Mouse (Mus musculus) heart, adult 2 months (tissue): ENCODE data around the gene Manbal. TPM values are rescaled to one million over a fixed set of nuclear protein-coding genes. Genes with fewer than 3 reads are reported as not detected.
"Not testable (repeated sequence)": the region's sequence is repeated elsewhere in the genome, so short reads cannot be mapped to it uniquely, and the experiment has no call there.

ENCODE experiments used
- DNase-seq, 2 experiments: peaks; one replicate each; pipeline ENCODE4 v3.0.0; 2021
- H3K27ac ChIP-seq: fragments of 200-600 bp; 2 replicates; pipeline ENCODE4 v1.8.1; 2022
- H3K27me3 ChIP-seq: fragments of 200-500 bp; 2 replicates; pipeline ENCODE4 v1.6.1; 2012; ENCODE audit warnings: mild to moderate bottlenecking, low read length, inconsistent platforms, mixed read lengths; ENCODE audit not compliant: control insufficient read depth, insufficient read depth
- H3K36me3 ChIP-seq: fragments of 200-500 bp; 2 replicates; pipeline ENCODE4 v1.6.1; 2012; ENCODE audit warnings: low read length, inconsistent platforms; ENCODE audit not compliant: control insufficient read depth, insufficient read depth
- H3K4me1 ChIP-seq: fragments of 200-500 bp; 2 replicates; pipeline ENCODE4 v1.6.1; 2011; ENCODE audit warnings: low read length; ENCODE audit not compliant: control insufficient read depth, insufficient read depth
- H3K4me3 ChIP-seq: fragments of 200-600 bp; 2 replicates; pipeline ENCODE4 v1.8.1; 2022
- H3K79me2 ChIP-seq: fragments of 200-500 bp; replicated peaks from 2 replicates; pipeline ENCODE4 v1.6.1; 2012; ENCODE audit warnings: mild to moderate bottlenecking, inconsistent platforms, low read length, moderate library complexity, mixed read lengths; ENCODE audit not compliant: control insufficient read depth, insufficient read depth
- H3K9ac ChIP-seq: fragments of 200-500 bp; 2 replicates; pipeline ENCODE4 v1.6.1; 2012; ENCODE audit warnings: low read depth, mild to moderate bottlenecking, control low read depth, inconsistent platforms, low read length, mixed read lengths
- CTCF ChIP-seq: fragments of 200-600 bp; IDR thresholded peaks from 2 replicates; pipeline ENCODE4 v1.8.1; 2022; ENCODE audit warnings: antibody characterized with exemption, mild to moderate bottlenecking, moderate library complexity
- EP300 ChIP-seq: fragments of 200-500 bp; IDR thresholded peaks from 2 replicates; pipeline ENCODE4 v1.6.1; 2011; ENCODE audit warnings: low read depth, low read length, control low read depth; ENCODE audit not compliant: insufficient read depth
- POLR2A ChIP-seq: fragments of 200-500 bp; IDR thresholded peaks from 2 replicates; pipeline ENCODE4 v1.6.1; 2011; ENCODE audit warnings: mild to moderate bottlenecking, low read depth, low read length, control low read depth; ENCODE audit not compliant: insufficient read depth
- WGBS: fragments of 180-500 bp; shearing (Covaris S2); methylation state at CpG from one replicate; pipeline ENCODE4 v1.1.7; 2018; 5-methylcytosine and 5-hydroxymethylcytosine counted together
- intact Hi-C: fragments of 180-260 bp; cut with DNase I; formaldehyde crosslinking; loops from one replicate; pipeline ENCODE4 v1.15.1; 2025
- polyA plus RNA-seq: library from polyadenylated mRNA; depleted of rRNA; stranded (reverse); fragments of >200 nt; gene quantifications from 2 replicates; pipeline ENCODE4 v1.2.3, GENCODE M21; 2012
- total RNA-seq, 2 experiments: library from RNA; stranded (reverse); gene quantifications; 2 replicates each; pipeline ENCODE4 v1.2.3; 2021

The Manbal gene
- total and polyA plus RNA-seq, 3 experiments = 14.5 to 44.2 (median 20.1) TPM

GRCm38 (mm10) chr2:157371696-157372095 is 4.3 kb downstream of the Manbal start:
- TF ChIP-seq CTCF (no peak), POLR2A (no peak), EP300 (no peak)
- H3K36me3 ChIP-seq = 0 out of 2 replicates have a peak, but pooled peaks cover 2% of the 10 kb centered on the region
- DNase-seq = peak in 1 of 2 experiments; percentile 36
- intact Hi-C loops = no loop called here
- H3K4me1 ChIP-seq = peaks cover 6% of the 10 kb centered on the region
- no peaks in the 10 kb centered on the region; the same call in 1 of the 2 replicates for H3K79me2 ChIP-seq
- no peak overlapping the region for H3K4me3 ChIP-seq
- no peak overlapping the region for H3K27ac ChIP-seq
- H3K9ac ChIP-seq = no peak overlapping the region
- WGBS = 39% methylated on average over 6 of the region's 6 CpGs
- no peaks in the 10 kb centered on the region for H3K27me3 ChIP-seq

- H3K4me3 ChIP-seq = no peak overlapping the region
- intact Hi-C loops = no loop called here
- H3K79me2 ChIP-seq = no peaks in the 10 kb centered on the region; the same call in 1 of the 2 replicates
- no peak for TF ChIP-seq CTCF
- no peak for TF ChIP-seq POLR2A
- no peak for TF ChIP-seq EP300
- no peaks in the 10 kb centered on the region for H3K36me3 ChIP-seq
- H3K9ac ChIP-seq = no peak overlapping the region
- H3K27ac ChIP-seq = no peak overlapping the region; the same call in 1 of the 2 replicates
- no peaks in the 10 kb centered on the region for H3K27me3 ChIP-seq
- H3K4me1 ChIP-seq = peaks cover 4% of the 10 kb centered on the region
- DNase-seq = peak in 1 of 2 experiments; percentile 36
- 66% methylated on average over 3 of the region's 3 CpGs for WGBS
These were observed 6.3 kb downstream of the Manbal start for GRCm38 (mm10) chr2:157373681-157374080.

GRCm38 (mm10) chr2:157375051-157375450 is 7.7 kb downstream of the Manbal start:
- Histone ChIP-seq H3K9ac (no peak overlapping the region), H3K4me3 (no peak overlapping the region), H3K79me2 (no peaks in the 10 kb centered on the region; the same call in 1 of the 2 replicates), H3K4me1 (peaks cover 3% of the 10 kb centered on the region), H3K27ac (no peak overlapping the region), H3K27me3 (no peaks in the 10 kb centered on the region), H3K36me3 (no peaks in the 10 kb centered on the region)
- intact Hi-C loops = no loop called here
- no peak for DNase-seq
- no peak for TF ChIP-seq POLR2A
- TF ChIP-seq CTCF = no peak
- TF ChIP-seq EP300 = no peak
- WGBS = 68% methylated on average over 8 of the region's 8 CpGs

- H3K4me1 ChIP-seq = peaks cover 3% of the 10 kb centered on the region
- H3K4me3 ChIP-seq = no peak overlapping the region
- 60% methylated on average over 14 of the region's 14 CpGs for WGBS
- no peak overlapping the region for H3K9ac ChIP-seq
- TF ChIP-seq POLR2A = no peak
- TF ChIP-seq EP300 = no peak
- TF ChIP-seq CTCF = no peak
- no peaks in the 10 kb centered on the region for H3K27me3 ChIP-seq
- no peak overlapping the region for H3K27ac ChIP-seq
- H3K79me2 ChIP-seq = no peaks in the 10 kb centered on the region; the same call in 1 of the 2 replicates
- intact Hi-C loops = no loop called here
- no peak for DNase-seq
- no peaks in the 10 kb centered on the region for H3K36me3 ChIP-seq
These were observed 8.7 kb downstream of the Manbal start for GRCm38 (mm10) chr2:157375794-157376757.

GRCm38 (mm10) chr2:157376995-157377394 is 9.6 kb downstream of the Manbal start:
- no peak overlapping the region for H3K27ac ChIP-seq
- WGBS = 83% methylated on average over 3 of the region's 3 CpGs
- no peaks in the 10 kb centered on the region for H3K36me3 ChIP-seq
- TF ChIP-seq EP300 = no peak
- no peak for TF ChIP-seq CTCF
- TF ChIP-seq POLR2A = no peak
- no peaks in the 10 kb centered on the region for H3K27me3 ChIP-seq
- no peak overlapping the region for H3K9ac ChIP-seq
- peaks cover 3% of the 10 kb centered on the region for H3K4me1 ChIP-seq
- no peak for DNase-seq
- H3K79me2 ChIP-seq = no peaks in the 10 kb centered on the region; the same call in none of the 2 replicates
- intact Hi-C loops = no loop called here
- H3K4me3 ChIP-seq = no peak overlapping the region

- DNase-seq = no peak
- Histone ChIP-seq H3K4me3 (no peak overlapping the region), H3K36me3 (no peaks in the 10 kb centered on the region), H3K27me3 (no peaks in the 10 kb centered on the region), H3K79me2 (no peaks in the 10 kb centered on the region; the same call in 1 of the 2 replicates), H3K27ac (no peak overlapping the region), H3K4me1 (no peaks in the 10 kb centered on the region), H3K9ac (no peak overlapping the region)
- intact Hi-C loops = no loop called here
- TF ChIP-seq EP300 = no peak
- no peak for TF ChIP-seq POLR2A
- no peak for TF ChIP-seq CTCF
- WGBS = 79% methylated on average over 4 of the region's 4 CpGs
These were observed 17.4 kb downstream of the Manbal start for GRCm38 (mm10) chr2:157384836-157385235.

- H3K27me3 ChIP-seq, H3K4me1 ChIP-seq, H3K36me3 ChIP-seq, DNase-seq, H3K9ac ChIP-seq, H3K79me2 ChIP-seq, H3K27ac ChIP-seq, intact Hi-C loops, H3K4me3 ChIP-seq: not testable (repeated sequence)
- 96% methylated on average over 14 of the region's 14 CpGs for WGBS
These were observed 21.7 kb downstream of the Manbal start for GRCm38 (mm10) chr2:157388901-157389590.
